ENCODE assay signal across 8 mouse cellular contexts in the genomic region with DNA sequence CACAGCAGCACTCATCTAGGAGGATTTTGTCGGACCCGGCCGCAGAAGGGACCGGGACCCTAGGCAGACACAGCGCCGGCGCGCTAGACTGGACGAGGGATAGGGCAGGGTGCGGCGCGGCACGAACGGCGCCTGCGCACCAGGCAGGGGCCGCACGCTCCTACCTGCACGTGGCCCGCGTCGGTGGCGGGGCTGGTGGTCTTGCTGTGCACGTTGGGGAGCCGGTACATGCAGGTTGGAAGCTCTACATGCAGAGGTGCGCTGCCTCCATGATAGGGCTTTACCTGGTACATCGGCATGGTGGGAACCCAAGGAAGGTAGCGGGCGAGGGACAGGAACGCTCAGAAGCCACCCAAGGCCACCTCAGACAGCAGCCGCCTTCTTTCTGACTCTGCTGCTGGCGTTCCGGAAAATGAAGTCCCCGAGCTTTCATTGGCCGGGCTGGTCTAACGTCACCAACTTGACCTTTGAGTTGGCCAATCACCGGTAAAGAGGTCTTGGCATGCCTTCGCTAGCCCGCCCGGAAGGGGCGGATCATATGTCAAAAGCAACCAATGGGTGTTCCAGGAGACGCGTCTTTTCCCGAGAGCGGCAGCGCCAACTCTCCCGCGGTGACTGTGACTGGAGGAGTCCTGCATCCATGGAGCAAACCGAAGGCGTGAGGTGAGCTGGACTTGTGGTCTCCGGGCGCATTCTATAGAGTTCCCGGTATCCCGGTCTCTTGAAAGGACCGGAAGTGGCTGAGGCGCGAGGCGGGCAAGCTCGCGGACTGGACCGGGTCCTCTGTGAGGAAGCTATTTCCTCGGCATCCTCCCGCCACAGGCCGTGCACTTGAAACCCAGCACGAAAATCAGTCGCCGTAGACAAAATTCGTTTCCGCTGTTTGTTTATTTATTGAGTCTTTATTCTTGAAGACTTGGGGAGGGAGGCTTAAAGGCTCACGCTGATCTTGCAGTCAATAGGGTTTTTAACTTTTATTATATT. TPM values are rescaled to one million over a fixed set of nuclear protein-coding genes. Genes with fewer than 3 reads are reported as not detected.
A peak's percentile ranks its signal among the peaks of the same experiment; 100 is the strongest.
DNase-seq lines count a peak whose midpoint lies in the region; ATAC-seq lines count a peak whose summit lies in the region.

Gene Aimp2, minus strand, starts transcription at position 431 of the 984 bp plus-strand sequence.
Gene Pms2, plus strand, starts transcription at position 548 of the 984 bp plus-strand sequence.

- H3K4me2 ChIP-seq in kidney, embryonic 15.5 days: peak within 1 kb of the TSS; percentile 80

- peaks cover 29% of the 10 kb centered on the region for H3K36me3 ChIP-seq in heart, embryonic 10.5 days
- peaks cover 28% of the 10 kb centered on the region for H3K36me3 ChIP-seq in kidney, embryonic 15.5 days

- peak within 1 kb of the TSS; percentile 68 for H3K9ac ChIP-seq in kidney, embryonic 15.5 days

- H3K4me3 ChIP-seq in heart, embryonic 10.5 days: peak within 1 kb of the TSS; percentile 74
- peak within 1 kb of the TSS; percentile 79 for H3K4me3 ChIP-seq in kidney, embryonic 15.5 days (replicated peaks)

- peaks cover 19% of the 10 kb centered on the region; the same call in 1 of the 2 replicates for H3K4me1 ChIP-seq in heart, embryonic 10.5 days
- H3K4me1 ChIP-seq in kidney, embryonic 15.5 days: peaks cover 48% of the 10 kb centered on the region

- peak; percentile 90 to 91 for DNase-seq in B cell, adult 2 months
- DNase-seq in brain, adult 2 months (ENCODE audit: low read depth, low spot score): peak; percentile 100
- DNase-seq in heart, embryonic 10.5 days (ENCODE audit: low spot score): peak; percentile 99
- peak; percentile 96 for DNase-seq in liver
- DNase-seq in spleen, postnatal 4 days (ENCODE audit: low spot score in 2 of 2): peak; percentile 93

- under 1% methylated on average over 70 of the region's 70 CpGs for WGBS in heart, embryonic 10.5 days
- WGBS in kidney, embryonic 15.5 days: under 1% methylated on average over 70 of the region's 70 CpGs

- ATAC-seq in erythroblast, adult 5-6 weeks (replicated peaks; ENCODE audit: low FRiP score, poor library complexity, severe bottlenecking): peak; percentile 89
- ATAC-seq in kidney, embryonic 15.5 days (replicated peaks; ENCODE audit: low FRiP score): peak; percentile 99
- ATAC-seq in monocyte, adult 5-6 weeks (replicated peaks; ENCODE audit: insufficient number of reproducible peaks, low FRiP score, low TSS enrichment, poor library complexity, severe bottlenecking): peak; percentile 100

- peak within 1 kb of the TSS; percentile 91 for H3K27ac ChIP-seq in heart, embryonic 10.5 days
- peak within 1 kb of the TSS; percentile 89 for H3K27ac ChIP-seq in kidney, embryonic 15.5 days

- H3K9me3 ChIP-seq in heart, embryonic 10.5 days: no peaks in the 10 kb centered on the region
- H3K9me3 ChIP-seq in kidney, embryonic 15.5 days (replicated peaks): no peaks in the 10 kb centered on the region

- no peaks in the 10 kb centered on the region for H3K27me3 ChIP-seq in heart, embryonic 10.5 days (ENCODE audit: insufficient read depth, poor library complexity, severe bottlenecking)
- no peaks in the 10 kb centered on the region for H3K27me3 ChIP-seq in kidney, embryonic 15.5 days

RNA-seq across cellular contexts. Expression of gene Aimp2, which starts in this region (rescaled TPM):
- 15.7 and 20.4 TPM in 2 replicates for total RNA-seq in erythroblast, adult 5-6 weeks (2015; ENCODE audit: low replicate concordance)
- total RNA-seq in erythroblast, adult 5-6 weeks (2017; ENCODE audit: low replicate concordance): 14.6 and 25.8 TPM in 2 replicates
- 117 and 127 TPM in 2 replicates for polyA plus RNA-seq in heart, embryonic 10.5 days (2016; fragmentation: Nextera tagmentation; extraction: Ambion mirVana)
- 113 TPM in 2 replicates for polyA plus RNA-seq in kidney, embryonic 15.5 days (2015; fragmentation: Nextera tagmentation; extraction: Ambion mirVana)
- 4.3 to 18.0 TPM (median 11.7 TPM) in 3 replicates for total RNA-seq in monocyte, adult 5-6 weeks (2017)

RNA-seq across cellular contexts. Expression of gene Pms2, which starts in this region (rescaled TPM):
- total RNA-seq in erythroblast, adult 5-6 weeks (2015; ENCODE audit: low replicate concordance): 2.5 and 6.1 TPM in 2 replicates
- total RNA-seq in erythroblast, adult 5-6 weeks (2017; ENCODE audit: low replicate concordance): 14.8 and 17.8 TPM in 2 replicates
- 28.3 and 33.9 TPM in 2 replicates for polyA plus RNA-seq in heart, embryonic 10.5 days (2016; fragmentation: Nextera tagmentation; extraction: Ambion mirVana)
- polyA plus RNA-seq in kidney, embryonic 15.5 days (2015; fragmentation: Nextera tagmentation; extraction: Ambion mirVana): 31.9 and 32.9 TPM in 2 replicates
- 11.8 to 24.5 TPM (median 17.7 TPM) in 3 replicates for total RNA-seq in monocyte, adult 5-6 weeks (2017)

Comparison
In these comparisons a context has a peak if more than half of its experiments do, and no peak if none do; other contexts are left out.
1. Peak in every context shown above with its lines: DNase-seq, ATAC-seq, H3K4me3 ChIP-seq and H3K27ac ChIP-seq.